ENCODE assay signal across 17 mouse cellular contexts in genomic region chr7:65873176-65873845, GRCm38 (mm10). TPM values are rescaled to one million over a fixed set of nuclear protein-coding genes. Genes with fewer than 3 reads are reported as not detected.
DNase-seq lines count a peak whose midpoint lies in the region; ATAC-seq and TF ChIP-seq lines count a peak whose summit lies in the region.
"Had no signal": no experiment of that assay in that cellular context is flagged by ENCODE, and none has a peak within 500 bp of the region (broad histone marks: within the 10 kb centered on the region; RNA-seq: fewer than 3 reads in every experiment).

No protein-coding gene starts in this region.

- H3K9ac ChIP-seq in intestine, embryonic 15.5 days: no peak overlapping the region
- H3K9ac ChIP-seq in intestine, postnatal 0 days (ENCODE audit: low read depth, low read length): no peak overlapping the region
- no peak overlapping the region for H3K9ac ChIP-seq in liver, embryonic 11.5 days (ENCODE audit: low read depth, low read length)
- H3K9ac ChIP-seq in stomach, embryonic 16.5 days (ENCODE audit: low read length): no peak overlapping the region
- no peak overlapping the region for H3K9ac ChIP-seq in hindbrain, embryonic 11.5 days (ENCODE audit: low read depth, low read length)
- H3K9ac ChIP-seq: heart, embryonic 15.5 days; hindbrain, embryonic 15.5 days; kidney, embryonic 15.5 days; midbrain, embryonic 13.5 days; neural tube, embryonic 13.5 days had no signal

- peak; percentile 97 for DNase-seq in ZHBTc4 (ENCODE audit: low read depth, low spot score)
- DNase-seq in liver, embryonic 11.5 days (ENCODE audit: low spot score): no peak
- no peak for DNase-seq in hindbrain, embryonic 11.5 days (ENCODE audit: low spot score)
- DNase-seq in cerebellum, adult 18-20 months: no peak
- DNase-seq: cerebellum, adult 9-10 months; gastrocnemius, postnatal 14 days; lung, adult 2 months had no signal

- H3K27ac ChIP-seq in intestine, embryonic 15.5 days: no peak overlapping the region
- no peak overlapping the region for H3K27ac ChIP-seq in intestine, postnatal 0 days (ENCODE audit: low read depth, low read length)
- H3K27ac ChIP-seq in liver, embryonic 11.5 days (ENCODE audit: low read depth, low read length): no peak overlapping the region
- H3K27ac ChIP-seq in stomach, embryonic 16.5 days (ENCODE audit: low read length): no peak overlapping the region
- H3K27ac ChIP-seq in hindbrain, embryonic 11.5 days (ENCODE audit: low read depth, low read length): no peak overlapping the region
- H3K27ac ChIP-seq: forebrain, embryonic 10.5 days; heart, embryonic 15.5 days; hindbrain, embryonic 15.5 days; kidney, embryonic 15.5 days; midbrain, embryonic 13.5 days; neural tube, embryonic 13.5 days had no signal

- no peaks in the 10 kb centered on the region for H3K4me1 ChIP-seq in intestine, embryonic 15.5 days (replicated peaks)
- H3K4me1 ChIP-seq in intestine, postnatal 0 days (replicated peaks; ENCODE audit: control insufficient read depth, insufficient read depth, low read length): no peaks in the 10 kb centered on the region
- H3K4me1 ChIP-seq in liver, embryonic 11.5 days (replicated peaks; ENCODE audit: control insufficient read depth, insufficient read depth, low read length): peaks cover 8% of the 10 kb centered on the region; the same call in 1 of the 2 replicates
- 0 out of 2 replicates have a peak, but pooled peaks cover 2% of the 10 kb centered on the region for H3K4me1 ChIP-seq in stomach, embryonic 16.5 days (ENCODE audit: control insufficient read depth, insufficient read depth, low read length)
- H3K4me1 ChIP-seq in hindbrain, embryonic 11.5 days (replicated peaks; ENCODE audit: control insufficient read depth, insufficient read depth, low read length): 0 out of 2 replicates have a peak, but pooled peaks cover 2% of the 10 kb centered on the region

- no peak overlapping the region for H3K4me3 ChIP-seq in intestine, embryonic 15.5 days (replicated peaks)
- H3K4me3 ChIP-seq in intestine, postnatal 0 days (ENCODE audit: low read depth, low read length): no peak overlapping the region
- no peak overlapping the region for H3K4me3 ChIP-seq in liver, embryonic 11.5 days (ENCODE audit: low read depth, low read length)
- no peak overlapping the region for H3K4me3 ChIP-seq in stomach, embryonic 16.5 days (replicated peaks; ENCODE audit: low read length)
- H3K4me3 ChIP-seq in hindbrain, embryonic 11.5 days (ENCODE audit: low read depth, low read length): no peak overlapping the region
- H3K4me3 ChIP-seq: forebrain, embryonic 10.5 days; heart, embryonic 15.5 days; hindbrain, embryonic 15.5 days; kidney, embryonic 15.5 days; layer of hippocampus, adult 2 months; midbrain, embryonic 13.5 days; neural tube, embryonic 13.5 days had no signal

- H3K4me2 ChIP-seq in intestine, embryonic 15.5 days (replicated peaks): no peak overlapping the region
- no peak overlapping the region for H3K4me2 ChIP-seq in intestine, postnatal 0 days (replicated peaks; ENCODE audit: low read depth)
- H3K4me2 ChIP-seq in liver, embryonic 11.5 days: no peak overlapping the region
- no peak overlapping the region for H3K4me2 ChIP-seq in stomach, embryonic 16.5 days (ENCODE audit: low read depth, low read length)
- H3K4me2 ChIP-seq in hindbrain, embryonic 11.5 days (replicated peaks; ENCODE audit: low read depth, low read length): no peak overlapping the region
- H3K4me2 ChIP-seq: heart, embryonic 15.5 days; hindbrain, embryonic 15.5 days; kidney, embryonic 15.5 days; midbrain, embryonic 13.5 days; neural tube, embryonic 13.5 days had no signal

- WGBS in intestine, embryonic 15.5 days: 74% methylated on average over 6 of the region's 6 CpGs
- 68% methylated on average over 6 of the region's 6 CpGs for WGBS in intestine, postnatal 0 days
- WGBS in liver, embryonic 11.5 days: 71% methylated on average over 6 of the region's 6 CpGs
- 75% methylated on average over 6 of the region's 6 CpGs for WGBS in stomach, embryonic 16.5 days
- WGBS in hindbrain, embryonic 11.5 days: 81% methylated on average over 6 of the region's 6 CpGs

- TF ChIP-seq CTCF in intestine, postnatal 0 days (IDR thresholded peaks at IDR 0.05; ENCODE audit: low read depth): no peak

- no peaks in the 10 kb centered on the region for H3K9me3 ChIP-seq in intestine, embryonic 15.5 days
- H3K9me3 ChIP-seq in intestine, postnatal 0 days (ENCODE audit: control insufficient read depth): no peaks in the 10 kb centered on the region
- H3K9me3 ChIP-seq in liver, embryonic 11.5 days (ENCODE audit: control insufficient read depth, low read length): no peaks in the 10 kb centered on the region
- no peaks in the 10 kb centered on the region for H3K9me3 ChIP-seq in stomach, embryonic 16.5 days (replicated peaks; ENCODE audit: control insufficient read depth, low read length)
- H3K9me3 ChIP-seq in hindbrain, embryonic 11.5 days (ENCODE audit: control insufficient read depth, low read length): no peaks in the 10 kb centered on the region
- H3K9me3 ChIP-seq: forebrain, embryonic 10.5 days; heart, embryonic 15.5 days; hindbrain, embryonic 15.5 days; kidney, embryonic 15.5 days; midbrain, embryonic 13.5 days; neural tube, embryonic 13.5 days had no signal

- H3K27me3 ChIP-seq in intestine, embryonic 15.5 days (replicated peaks): peaks cover 7% of the 10 kb centered on the region
- H3K27me3 ChIP-seq in intestine, postnatal 0 days (replicated peaks; ENCODE audit: control insufficient read depth, insufficient read depth, low read length): no peaks in the 10 kb centered on the region
- H3K27me3 ChIP-seq in liver, embryonic 11.5 days (replicated peaks; ENCODE audit: control insufficient read depth, insufficient read depth, low read length): no peaks in the 10 kb centered on the region
- H3K27me3 ChIP-seq in stomach, embryonic 16.5 days (ENCODE audit: control insufficient read depth, insufficient read depth, low read length): no peaks in the 10 kb centered on the region
- H3K27me3 ChIP-seq in hindbrain, embryonic 11.5 days (ENCODE audit: control insufficient read depth, insufficient read depth, low read length): no peaks in the 10 kb centered on the region
- H3K27me3 ChIP-seq: hindbrain, embryonic 15.5 days had no signal

- no peaks in the 10 kb centered on the region for H3K36me3 ChIP-seq in intestine, embryonic 15.5 days
- H3K36me3 ChIP-seq in intestine, postnatal 0 days (ENCODE audit: control insufficient read depth, insufficient read depth): no peaks in the 10 kb centered on the region
- no peaks in the 10 kb centered on the region for H3K36me3 ChIP-seq in liver, embryonic 11.5 days (ENCODE audit: control insufficient read depth, insufficient read depth, low read length)
- H3K36me3 ChIP-seq in stomach, embryonic 16.5 days (ENCODE audit: control insufficient read depth, insufficient read depth, low read length): no peaks in the 10 kb centered on the region
- H3K36me3 ChIP-seq in hindbrain, embryonic 11.5 days (ENCODE audit: control insufficient read depth, insufficient read depth, low read length): no peaks in the 10 kb centered on the region
- H3K36me3 ChIP-seq: forebrain, embryonic 10.5 days; heart, embryonic 15.5 days; hindbrain, embryonic 15.5 days; kidney, embryonic 15.5 days; midbrain, embryonic 13.5 days; neural tube, embryonic 13.5 days had no signal

- peak; percentile 82 for ATAC-seq in intestine, embryonic 15.5 days
- no peak for ATAC-seq in intestine, postnatal 0 days
- peak; percentile 85 for ATAC-seq in liver, embryonic 11.5 days (replicated peaks; ENCODE audit: low FRiP score)
- peak; percentile 83 for ATAC-seq in stomach, embryonic 16.5 days (ENCODE audit: insufficient read depth, low FRiP score)
- ATAC-seq in hindbrain, embryonic 11.5 days (ENCODE audit: low FRiP score): no peak
- ATAC-seq: midbrain, embryonic 13.5 days had no signal

RNA-seq across cellular contexts. Expression of gene Pcsk6, which starts 11.8 kb away (rescaled TPM):
- 2.6 and 2.8 TPM in 2 replicates for polyA plus RNA-seq in intestine, embryonic 15.5 days (2015; fragmentation: Nextera tagmentation; extraction: Ambion mirVana)
- polyA plus RNA-seq in intestine, postnatal 0 days (2015; fragmentation: Nextera tagmentation; extraction: Ambion mirVana): 4.7 and 5.3 TPM in 2 replicates
- polyA plus RNA-seq in liver, embryonic 11.5 days (2014; fragmentation: Nextera tagmentation; extraction: Ambion mirVana): 1.3 and 1.8 TPM in 2 replicates
- polyA plus RNA-seq in stomach, embryonic 16.5 days (2015; fragmentation: Nextera tagmentation; extraction: Ambion mirVana): 3.7 and 4.3 TPM in 2 replicates
- polyA plus RNA-seq in hindbrain, embryonic 11.5 days (2014; fragmentation: Nextera tagmentation; extraction: Ambion mirVana): 1.1 and 2.4 TPM in 2 replicates

Comparison
In these comparisons a context has a peak if more than half of its experiments do, and no peak if none do; other contexts are left out.
1. ATAC-seq: peak in intestine, embryonic 15.5 days (single experiment), liver, embryonic 11.5 days (single experiment) and stomach, embryonic 16.5 days (single experiment); none in intestine, postnatal 0 days (single experiment) and hindbrain, embryonic 11.5 days (single experiment).